Mouse (Mus musculus) spleen, adult 18-20 months (tissue): ENCODE measurements around the gene Hunk.

Source experiments
- DNase-seq, 2 experiments: peaks; one replicate each; pipeline ENCODE4 v3.0.0; 2022; ENCODE audit warnings: mixed read lengths in 2 of 2

Gene Hunk

DNA sequence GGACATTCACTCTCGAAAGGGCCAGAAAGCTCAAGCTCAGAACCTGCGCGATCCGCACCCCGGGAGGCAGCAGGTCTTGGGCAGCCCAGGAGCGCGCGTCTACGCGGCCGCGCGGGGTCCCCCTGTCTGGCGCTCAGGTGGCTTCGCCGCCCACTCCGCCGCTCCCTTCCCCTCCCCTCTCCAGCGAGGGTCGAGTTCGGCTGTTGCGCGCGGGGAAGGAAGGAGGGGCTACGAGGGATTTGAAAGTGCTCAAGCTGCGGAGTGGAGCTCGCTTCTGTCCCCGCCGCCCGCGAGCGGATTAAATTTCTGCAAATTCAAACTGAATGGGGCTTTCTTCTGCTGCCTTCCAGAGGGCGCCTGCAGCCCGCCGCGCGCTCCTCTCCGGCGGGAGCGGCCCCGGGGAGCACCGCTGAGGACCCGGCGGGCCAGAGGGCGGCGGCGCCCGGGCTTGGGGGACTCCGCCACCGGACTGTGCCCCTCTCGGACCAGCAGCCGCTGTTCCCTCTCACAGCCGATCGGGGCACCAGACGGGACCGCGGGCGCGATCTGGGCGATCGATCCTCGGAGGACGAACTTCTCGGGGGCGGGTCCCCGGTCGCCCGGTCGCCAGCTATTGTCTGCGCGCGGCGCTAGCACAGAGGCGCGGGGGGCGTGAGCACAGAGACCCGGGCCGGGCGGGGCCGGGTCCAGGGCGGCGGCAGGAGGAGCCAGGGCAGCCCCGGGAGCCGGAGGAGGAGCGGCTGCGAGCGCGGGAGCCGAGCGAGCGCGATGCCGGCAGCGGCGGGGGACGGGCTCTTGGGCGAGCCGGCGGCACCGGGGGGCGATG lies at the start of gene Hunk:
Hunk (plus strand) TSS at position 326 of the 826 bp plus-strand sequence.
- peak in 1 of 2 experiments; percentile 11 for DNase-seq

DNA sequence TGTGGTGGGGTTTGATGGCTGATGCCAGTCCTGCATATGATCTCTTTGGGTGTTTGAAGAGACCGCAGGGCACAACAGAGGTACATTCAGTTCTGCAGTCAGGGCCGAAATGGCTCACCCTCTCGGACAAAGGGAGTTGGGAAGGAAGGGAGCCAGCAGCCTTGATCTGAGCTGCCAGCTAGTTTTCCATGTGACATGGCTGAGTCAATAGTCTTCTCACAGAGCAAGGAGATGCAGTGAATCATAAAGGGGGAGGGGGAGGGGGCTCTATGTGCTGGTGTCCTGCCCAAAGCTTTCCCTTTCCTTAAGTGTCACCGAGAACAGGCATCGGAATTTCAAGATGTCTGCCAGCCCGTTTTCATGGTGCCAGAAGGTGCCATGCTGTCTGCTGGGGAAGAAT lies 46.8 kb upstream of the Hunk start:
- no peak for DNase-seq

DNA sequence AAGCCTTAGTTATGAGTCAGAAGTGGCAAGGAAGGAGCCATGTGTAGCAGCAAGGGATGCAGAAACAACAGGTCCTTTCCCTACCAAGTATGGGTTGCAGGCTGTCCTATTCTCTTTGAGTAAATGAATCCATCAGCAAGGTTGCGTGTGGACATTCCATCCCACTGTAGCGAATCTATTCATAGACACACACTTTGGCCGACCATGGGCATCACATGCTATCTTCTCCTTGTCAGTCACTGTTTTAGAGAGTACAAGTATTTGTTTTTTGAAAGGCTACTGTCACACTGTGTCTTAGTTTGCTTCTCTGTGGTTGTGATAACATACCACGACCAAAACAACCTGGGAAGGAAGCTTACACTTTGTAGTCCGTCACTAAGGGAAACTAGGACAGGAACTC lies 44.7 kb upstream of the Hunk start:
- no peak for DNase-seq

DNA sequence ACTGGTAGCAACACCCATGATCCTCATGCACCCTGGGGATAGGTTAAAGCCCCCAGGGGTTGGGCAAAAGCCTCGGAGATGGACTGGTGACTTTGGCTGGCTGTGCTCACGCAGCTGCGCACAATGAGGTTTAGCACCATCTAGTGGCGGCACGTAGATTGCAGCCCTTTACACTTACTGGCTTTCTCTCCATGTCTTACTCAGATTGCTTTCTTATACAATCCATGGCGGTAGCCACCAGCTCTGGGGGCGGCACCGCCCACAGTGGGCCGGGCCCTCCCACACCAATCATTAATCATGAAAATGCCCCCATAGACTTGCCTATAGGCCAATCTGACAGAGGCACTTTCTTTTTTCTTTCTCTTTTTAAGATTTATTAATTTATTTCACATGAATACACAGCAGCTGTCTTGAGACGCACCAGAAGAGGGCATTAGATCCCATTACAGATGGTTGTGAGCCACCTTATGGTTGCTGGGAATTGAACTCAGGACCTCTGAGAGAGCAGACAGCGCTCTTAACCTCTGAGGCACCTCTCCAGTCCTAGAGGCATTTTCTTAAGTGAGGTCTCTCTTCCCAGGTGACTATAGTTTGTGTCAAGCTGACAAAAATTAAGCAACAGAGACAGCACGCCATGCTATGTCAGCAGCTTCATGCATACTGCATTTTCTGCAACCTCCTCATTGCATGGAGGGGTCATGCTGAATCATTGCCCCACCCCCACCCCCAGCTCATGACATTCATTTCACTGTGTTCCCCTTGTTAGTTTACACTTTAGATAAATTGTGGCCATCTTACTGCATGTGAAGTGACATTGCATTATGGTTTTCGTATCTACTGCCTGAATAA lies 35.9 kb upstream of the Hunk start:
- DNase-seq: peak; percentile 29 to 56

DNA sequence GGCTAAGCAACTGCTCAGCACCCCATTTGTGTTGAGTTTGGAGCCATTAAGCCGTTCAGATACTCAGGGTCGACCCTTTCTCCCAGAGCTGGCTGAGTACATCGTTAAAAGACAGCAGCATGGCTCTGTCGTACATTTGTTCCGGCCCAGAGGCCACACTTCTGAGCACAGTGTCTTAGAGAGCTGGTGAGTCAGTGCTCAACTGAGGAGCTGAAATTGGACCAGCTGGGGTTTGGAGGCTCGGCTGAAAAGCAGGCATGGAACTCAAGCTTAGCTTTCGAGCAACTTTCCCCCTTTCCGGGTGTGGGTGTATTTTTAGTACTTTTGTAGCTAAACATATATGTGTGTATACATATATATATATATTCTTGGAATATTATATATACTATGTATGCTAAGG lies 34.1 kb upstream of the Hunk start:
- DNase-seq: no peak

DNA sequence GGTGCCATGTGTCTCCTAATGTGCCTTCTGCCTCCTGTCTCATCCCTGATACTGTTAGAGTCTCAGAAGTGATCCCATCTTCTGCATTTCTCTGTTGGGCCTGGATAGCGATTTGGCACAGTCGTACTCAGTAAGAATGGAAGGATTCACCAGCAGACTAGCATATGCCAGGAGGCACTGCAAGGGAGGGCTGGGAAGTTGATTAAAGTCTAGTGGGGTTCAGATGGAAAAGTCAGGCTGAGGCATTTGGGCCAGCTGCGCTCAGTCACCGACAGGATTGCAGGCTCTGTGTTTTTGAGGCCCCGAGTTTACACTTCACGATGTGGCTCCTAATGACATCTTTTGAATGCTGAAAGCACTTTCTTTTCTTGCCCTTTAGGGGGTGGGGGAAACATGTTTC lies 33.1 kb upstream of the Hunk start:
- DNase-seq: no peak

DNA sequence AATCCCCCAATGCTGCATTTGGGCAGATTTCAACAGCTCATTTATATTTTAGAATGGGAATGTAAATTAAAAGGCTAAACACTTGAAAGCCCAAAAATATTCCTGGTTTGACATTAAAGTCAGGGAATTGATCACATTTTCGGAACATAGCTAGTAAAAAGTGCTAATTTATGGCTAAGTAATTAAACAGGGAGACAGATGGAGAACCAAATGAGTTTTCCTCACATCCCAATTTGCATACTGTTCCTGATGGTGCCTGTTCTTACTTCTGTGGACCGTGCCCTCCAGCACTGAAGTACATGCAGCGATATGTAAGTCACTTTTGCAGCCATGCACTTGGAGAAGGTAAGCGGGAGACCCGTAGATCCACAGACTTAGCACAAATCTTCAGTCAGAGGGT lies 32.7 kb upstream of the Hunk start:
- no peak for DNase-seq

DNA sequence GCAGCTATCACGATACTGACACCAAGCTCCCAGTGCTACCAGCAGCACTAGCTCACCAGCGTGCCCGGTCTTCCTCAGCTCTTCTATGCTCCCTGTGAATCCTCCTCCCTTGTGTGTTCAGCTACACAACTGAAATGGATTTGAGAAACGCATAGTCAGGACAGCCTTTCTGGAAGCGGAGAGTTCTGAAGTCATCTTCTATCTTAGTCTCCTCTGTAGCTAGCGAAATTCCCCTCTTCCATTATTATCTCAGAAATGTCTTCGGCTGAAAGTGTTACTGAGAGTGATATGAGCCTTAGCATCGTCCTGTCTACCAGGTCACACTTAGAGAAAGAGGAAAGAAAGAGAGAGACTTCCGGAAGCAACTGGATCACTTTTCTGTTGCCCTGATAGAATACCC lies 26.5 kb upstream of the Hunk start:
- no peak for DNase-seq

DNA sequence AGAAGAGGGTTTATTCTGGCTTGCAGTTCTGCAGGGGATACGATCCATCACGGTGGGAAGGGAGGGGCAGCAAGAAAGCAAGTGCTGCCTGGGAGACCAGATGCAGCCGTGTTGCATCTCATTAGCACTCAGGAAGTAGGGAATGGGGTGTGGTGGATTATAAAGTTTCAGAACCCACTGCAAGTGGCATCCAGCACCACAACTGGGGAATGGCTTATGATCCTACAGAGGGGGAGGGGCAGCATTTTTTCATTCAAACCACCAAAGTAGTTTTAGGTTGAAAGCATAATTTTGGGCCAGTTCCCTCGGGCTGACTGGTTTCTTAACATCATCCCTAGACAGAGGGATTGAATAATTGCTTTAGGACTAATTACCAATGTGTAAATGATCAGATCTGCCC lies 26.1 kb upstream of the Hunk start:
- no peak for DNase-seq

DNA sequence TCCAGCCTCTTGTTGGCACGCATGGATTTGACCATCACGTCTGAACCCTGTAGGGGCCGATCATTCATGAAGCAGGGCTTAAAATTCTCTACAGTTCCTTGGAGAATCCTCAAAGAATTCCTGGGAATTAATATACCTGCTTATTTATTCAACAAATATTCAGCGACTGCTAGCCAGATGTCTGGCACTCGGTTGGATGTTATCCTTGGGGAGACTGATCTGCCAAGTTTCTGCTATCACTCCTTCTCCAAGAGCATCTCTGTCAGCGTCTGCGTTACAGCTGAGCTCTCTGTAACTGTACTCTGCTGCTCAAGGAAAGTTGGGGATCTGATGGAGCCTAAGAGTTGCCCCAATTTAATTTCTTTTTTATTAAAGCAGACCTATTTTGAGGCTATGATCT lies 25.5 kb upstream of the Hunk start:
- DNase-seq: no peak

DNA sequence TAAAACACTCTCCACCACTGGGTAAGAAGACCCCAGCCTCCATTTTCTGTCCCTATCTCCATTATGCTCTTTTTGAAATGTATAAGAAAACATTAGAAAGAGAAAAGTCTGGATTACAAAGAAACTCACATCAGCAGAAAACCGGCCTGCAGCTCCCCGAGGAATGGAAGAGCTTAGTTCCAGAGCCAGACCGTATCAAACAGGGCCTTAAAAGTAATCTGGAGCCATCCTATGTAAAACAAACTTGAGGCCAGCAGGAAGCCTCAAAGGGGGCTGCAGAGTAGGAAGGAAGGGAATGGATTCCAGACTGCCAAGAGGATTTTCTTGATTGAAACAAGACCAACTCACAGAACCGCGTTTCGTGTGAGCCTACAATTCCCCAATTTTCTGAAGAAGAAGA lies 22.9 kb upstream of the Hunk start:
- no peak for DNase-seq

DNA sequence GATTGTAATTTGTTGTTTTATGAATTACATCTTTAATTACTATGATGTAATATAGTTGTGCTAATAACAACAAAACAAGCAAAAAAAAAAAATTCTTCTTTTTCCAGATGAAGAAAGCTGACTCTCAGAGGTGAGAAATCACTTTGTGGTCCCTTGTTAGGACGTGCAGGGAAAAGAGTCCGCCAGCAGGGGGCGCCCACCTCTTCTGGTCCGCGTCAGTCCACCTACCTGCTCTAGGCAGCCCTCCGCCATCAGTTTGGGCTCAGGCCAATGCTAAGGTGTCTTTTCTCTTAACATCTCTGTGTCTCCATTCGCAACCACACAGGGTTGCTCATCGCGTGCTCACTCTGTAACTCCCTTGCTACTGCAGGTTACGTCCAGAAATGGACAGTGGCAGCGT lies 5.9 kb upstream of the Hunk start:
- DNase-seq: peak in 1 of 2 experiments; percentile 58

DNA sequence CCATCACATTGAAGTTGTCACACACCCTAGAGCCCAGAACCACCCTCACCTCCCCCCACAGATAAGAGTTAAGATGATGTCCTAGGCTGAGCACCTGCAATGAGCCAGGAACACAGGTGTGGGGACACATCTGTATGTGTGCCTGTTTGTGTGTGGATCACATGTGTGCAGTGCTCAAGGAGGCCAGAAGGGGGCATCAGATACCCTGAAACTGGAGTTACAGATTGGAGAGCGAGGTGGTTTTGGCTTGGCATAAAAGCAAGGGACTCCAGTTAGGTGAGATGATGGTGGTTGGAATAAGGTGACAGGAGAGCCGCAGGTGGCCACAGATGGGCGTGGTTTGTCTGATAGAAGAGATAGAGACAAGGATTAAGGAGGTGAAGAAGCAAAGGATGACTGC lies 4.2 kb upstream of the Hunk start:
- no peak for DNase-seq

DNA sequence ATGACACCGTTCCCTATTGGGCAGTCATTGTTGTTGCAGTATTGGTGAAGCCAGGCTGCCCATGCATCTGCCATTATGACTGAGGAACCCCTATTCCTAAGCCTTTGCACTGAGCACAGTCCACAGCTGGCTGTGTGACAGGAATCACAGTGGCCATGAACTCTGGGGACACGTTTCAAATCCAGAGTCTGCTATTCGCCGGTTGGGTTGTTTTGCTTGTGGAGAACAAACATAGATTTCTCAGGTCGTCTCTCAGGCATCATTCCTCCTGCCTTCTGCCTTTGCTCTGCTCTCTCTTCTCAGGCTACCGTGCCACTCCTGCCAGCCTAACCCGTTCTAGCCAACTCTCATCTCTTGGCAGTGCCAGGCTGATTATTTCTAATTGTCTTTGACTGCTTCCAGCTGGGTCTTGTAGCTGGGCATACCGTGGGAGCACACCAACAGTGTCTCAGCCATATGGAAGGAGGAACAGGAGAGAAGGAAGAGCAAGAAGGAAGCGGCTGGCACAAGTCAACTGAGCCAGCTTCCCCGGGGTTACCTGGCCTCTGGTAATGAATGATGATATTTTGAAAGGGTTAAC lies 3.0 kb upstream of the Hunk start:
- no peak for DNase-seq

DNA sequence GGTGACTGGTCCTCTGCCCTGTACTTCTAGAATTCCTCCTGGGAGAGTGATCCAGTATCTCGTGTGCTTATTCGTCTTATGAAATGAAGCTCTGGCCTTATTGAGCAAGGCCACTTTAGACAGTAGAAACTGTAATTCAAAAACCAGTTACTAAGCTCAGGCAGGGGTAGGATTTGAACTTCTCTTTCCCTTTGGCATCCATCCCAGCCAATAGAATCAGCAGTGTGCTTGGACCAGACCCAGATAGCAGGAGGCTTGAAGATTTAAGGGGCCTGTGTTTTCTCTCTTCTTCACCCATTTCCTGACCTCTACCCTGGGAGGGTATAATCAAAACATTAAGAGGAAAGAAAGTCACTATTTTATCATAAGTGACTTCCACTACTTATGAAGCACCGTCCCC lies 1.8 kb upstream of the Hunk start:
- DNase-seq: no peak

DNA sequence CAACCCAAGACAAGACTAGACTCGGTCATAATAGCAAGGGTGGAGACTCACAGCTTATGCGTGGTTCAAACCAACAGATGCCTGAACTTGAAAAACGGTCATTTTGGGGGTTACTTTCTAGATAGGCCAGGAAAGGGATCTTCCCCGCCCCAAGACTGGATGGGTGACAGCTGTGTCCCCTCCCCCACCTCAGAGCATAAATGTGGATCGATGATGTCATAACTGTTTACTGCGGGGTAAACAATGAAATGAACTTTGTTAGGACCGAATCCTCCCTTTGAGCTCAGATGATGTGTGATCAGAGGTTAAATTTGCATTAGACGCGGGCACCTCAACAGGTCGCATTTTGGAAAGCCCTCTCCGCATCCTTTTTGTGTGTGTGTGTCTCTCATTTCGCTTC lies 967 bp upstream of the Hunk start:
- DNase-seq: no peak

DNA sequence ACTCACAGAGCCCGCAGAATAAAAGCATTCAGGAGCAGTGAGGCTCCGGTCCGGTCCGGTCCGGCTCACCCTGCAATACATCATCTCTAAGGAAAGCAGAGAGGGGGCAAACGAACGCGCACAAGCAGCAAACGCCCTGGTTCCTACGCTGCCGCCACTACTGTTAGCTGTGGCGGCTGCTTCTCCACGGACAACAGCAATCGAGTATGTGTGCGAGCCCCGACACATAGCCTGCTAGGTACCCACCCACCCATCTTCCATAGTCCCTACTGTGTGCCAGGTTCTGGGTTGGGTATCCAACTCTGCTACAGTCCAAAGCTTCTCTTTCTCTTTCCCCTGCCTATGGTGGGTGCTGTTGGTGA lies 506 bp upstream of the Hunk start:
- no peak for DNase-seq

DNA sequence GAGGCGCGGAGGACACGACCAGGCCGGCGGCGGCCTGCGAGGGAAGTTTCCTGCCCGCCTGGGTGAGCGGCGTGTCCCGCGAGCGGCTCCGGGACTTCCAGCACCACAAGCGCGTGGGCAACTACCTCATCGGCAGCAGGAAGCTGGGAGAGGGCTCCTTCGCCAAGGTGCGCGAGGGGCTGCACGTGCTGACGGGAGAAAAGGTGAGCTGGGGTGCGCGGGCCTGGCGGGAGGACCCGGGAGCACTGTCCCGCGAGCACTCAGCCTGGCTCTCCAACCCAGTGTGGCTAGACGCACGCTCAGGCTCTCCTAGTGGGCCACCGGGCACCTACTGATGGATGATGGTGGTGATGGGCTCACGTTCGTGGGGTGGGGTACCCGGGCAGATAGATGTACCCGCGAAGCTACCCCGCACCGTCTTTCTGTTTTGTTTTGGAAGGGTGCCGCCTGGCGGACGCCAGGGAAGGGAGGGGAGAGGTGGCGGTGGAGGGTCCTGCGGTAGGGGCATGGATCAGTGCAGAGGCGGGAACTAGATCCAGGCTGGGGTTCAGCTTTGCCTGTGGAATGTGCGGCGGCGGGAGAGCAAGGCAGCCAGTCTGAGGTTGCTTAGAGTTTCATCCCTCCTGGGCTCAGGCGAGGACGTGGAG lies 824 bp downstream of the Hunk start:
- peak in 1 of 2 experiments; percentile 5 for DNase-seq

DNA sequence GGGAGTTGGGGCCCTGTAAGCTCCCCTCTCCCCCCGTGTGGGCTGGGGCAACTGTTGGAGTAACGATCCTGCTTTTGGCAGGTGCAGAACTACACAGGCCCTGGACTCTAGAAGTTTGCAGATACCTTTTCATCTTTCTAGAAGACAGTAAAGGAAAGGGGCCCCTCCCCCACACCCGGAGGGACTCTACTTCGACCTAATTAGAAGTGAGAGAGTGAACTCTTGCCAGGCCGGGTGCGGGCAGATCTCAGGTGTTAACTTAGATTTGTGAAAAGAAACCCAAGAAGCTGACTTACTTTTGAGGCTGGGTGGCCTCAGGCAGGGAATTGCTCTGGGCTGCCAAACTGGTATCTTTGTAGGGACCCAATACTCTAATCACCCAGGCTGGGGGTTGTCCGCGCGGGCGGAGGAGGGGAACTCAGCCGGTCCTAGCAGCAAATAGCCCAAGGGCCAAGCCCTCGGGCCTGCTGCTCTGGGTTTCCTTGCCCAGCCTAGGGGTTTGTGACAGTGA lies 1.4 kb downstream of the Hunk start:
- no peak for DNase-seq

DNA sequence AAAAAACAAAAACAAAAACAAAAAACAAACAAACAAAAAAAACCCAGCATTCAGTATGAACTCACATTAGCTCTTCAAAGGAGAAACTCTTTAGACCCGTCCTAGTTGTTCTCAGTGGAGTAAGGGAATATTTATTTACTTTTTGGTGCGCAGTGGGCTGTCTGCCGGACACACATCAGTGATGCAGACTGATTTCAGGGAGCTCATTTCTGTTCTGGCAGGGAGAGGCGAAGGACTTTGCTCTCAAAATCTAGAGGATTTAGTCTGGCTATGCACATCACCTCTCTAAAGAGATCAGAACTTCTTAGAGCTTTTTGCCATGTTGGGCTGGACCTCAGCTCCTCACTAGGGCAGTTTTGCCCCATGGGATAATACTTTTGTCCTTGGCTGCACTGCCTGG lies 2.1 kb downstream of the Hunk start:
- DNase-seq: no peak

DNA sequence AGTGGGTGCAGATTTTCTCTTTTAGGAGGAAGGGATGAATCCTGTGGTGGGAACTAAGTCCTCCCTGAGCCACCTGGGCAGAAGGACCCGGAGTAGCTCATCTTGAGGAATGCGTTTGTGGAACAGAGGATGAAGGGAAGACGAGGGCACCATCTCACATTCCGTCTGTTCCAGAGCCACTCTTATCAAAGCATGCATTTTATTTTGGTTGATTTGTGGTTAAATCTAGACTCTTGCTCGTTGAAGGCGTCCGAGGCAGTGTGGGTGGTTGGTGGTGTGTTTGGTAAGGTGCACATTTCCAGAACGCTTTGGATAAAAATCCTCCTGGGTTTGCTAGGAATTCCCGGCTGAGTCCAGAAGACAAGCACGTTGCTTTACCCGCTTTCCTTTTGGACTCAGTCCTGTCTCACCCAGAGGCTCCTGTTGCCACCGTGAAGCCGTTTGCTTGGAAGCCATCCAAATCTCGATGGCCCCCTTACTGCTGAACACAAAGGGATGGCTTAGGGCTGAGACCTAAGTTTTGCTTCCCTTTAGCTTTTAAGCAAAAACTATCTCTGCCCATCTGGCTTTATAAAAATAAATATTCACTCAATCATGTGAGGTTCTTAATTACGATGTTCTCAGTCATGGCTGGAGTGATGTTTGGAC lies 3.4 kb downstream of the Hunk start:
- DNase-seq: no peak

DNA sequence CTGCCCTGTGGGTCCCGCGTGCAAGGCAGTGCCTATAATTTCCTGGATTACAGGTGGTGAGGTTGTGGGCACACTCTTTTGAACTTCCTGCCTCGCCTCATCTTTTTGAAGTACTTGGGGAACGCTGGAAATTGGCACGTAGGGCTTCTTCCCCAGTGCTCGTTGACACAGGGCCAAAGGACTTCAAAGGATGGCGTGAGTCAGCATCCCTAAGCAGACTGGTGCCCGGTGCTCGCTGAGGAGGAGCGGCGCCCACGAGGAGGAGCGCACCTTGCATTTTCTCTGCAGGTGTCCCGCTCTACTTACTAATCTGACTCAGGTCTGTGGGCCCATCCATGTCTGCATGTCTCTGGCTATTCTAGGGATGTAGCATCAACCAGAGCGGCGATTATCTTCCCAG lies 4.9 kb downstream of the Hunk start:
- no peak for DNase-seq

DNA sequence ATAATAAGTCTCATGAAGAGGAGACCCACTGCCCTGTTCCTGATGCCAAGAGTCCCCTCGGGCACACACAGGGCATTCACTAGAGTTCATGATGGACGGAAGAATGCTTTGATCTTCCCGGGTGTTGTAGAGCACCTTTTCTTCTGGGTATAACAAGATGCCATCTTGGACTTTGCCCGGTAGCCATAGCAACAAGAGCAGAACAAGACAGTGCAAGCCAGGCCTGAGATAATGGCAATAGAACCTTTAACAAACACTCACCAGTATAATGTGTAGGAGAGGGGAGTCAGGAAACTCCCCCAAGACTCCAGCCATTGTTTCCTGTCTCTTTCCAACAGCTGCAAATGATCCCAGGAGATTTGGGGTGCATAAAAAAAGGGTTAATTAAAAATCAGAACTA lies 8.9 kb downstream of the Hunk start:
- no peak for DNase-seq
